Mouse (Mus musculus): ENCODE data around the gene Etnk2. TPM values are rescaled to one million over a fixed set of nuclear protein-coding genes. Genes with fewer than 3 reads are reported as not detected.

The Etnk2 gene
- polyA plus RNA-seq, 1 experiment from 2014 or later = 5.6 TPM

GRCm38 (mm10) chr1:133375696-133376346, 12.4 kb downstream of the Etnk2 start:
- Histone ChIP-seq H3K4me2 (replicated peaks) (no peak overlapping the region), H3K4me3 (no peak overlapping the region), H3K36me3 (no peaks in the 10 kb centered on the region), H3K4me1 (peaks cover 10% of the 10 kb centered on the region), H3K27me3 (no peaks in the 10 kb centered on the region), H3K9ac (no peak overlapping the region), H3K9me3 (replicated peaks) (no peaks in the 10 kb centered on the region), H3K27ac (no peak overlapping the region)
- WGBS = 65% methylated on average over 10 of the region's 10 CpGs
- peak; percentile 30; the same call in 1 of the 2 replicates for ATAC-seq (ENCODE audit: low FRiP score)

GRCm38 (mm10) chr1:133377547-133377946, 14.2 kb downstream of the Etnk2 start:
- no peaks in the 10 kb centered on the region for H3K9me3 ChIP-seq (replicated peaks)
- H3K4me3 ChIP-seq = no peak overlapping the region
- no peaks in the 10 kb centered on the region for H3K27me3 ChIP-seq
- no peak overlapping the region for H3K27ac ChIP-seq
- H3K4me1 ChIP-seq = peaks cover 15% of the 10 kb centered on the region
- WGBS = 89% methylated on average over 5 of the region's 5 CpGs
- H3K36me3 ChIP-seq = no peaks in the 10 kb centered on the region
- no peak for ATAC-seq (ENCODE audit: low FRiP score)
- H3K4me2 ChIP-seq (replicated peaks) = no peak overlapping the region
- no peak overlapping the region for H3K9ac ChIP-seq

- Histone ChIP-seq H3K36me3 (peaks cover 12% of the 10 kb centered on the region; the same call in 1 of the 2 replicates), H3K4me2 (replicated peaks) (no peak overlapping the region), H3K9ac (no peak overlapping the region), H3K27ac (no peak overlapping the region), H3K9me3 (replicated peaks) (no peaks in the 10 kb centered on the region), H3K4me3 (no peak overlapping the region), H3K4me1 (peaks cover 19% of the 10 kb centered on the region), H3K27me3 (no peaks in the 10 kb centered on the region)
- no peak for ATAC-seq (ENCODE audit: low FRiP score)
- 59% methylated on average over 10 of the region's 10 CpGs for WGBS
Observed at GRCm38 (mm10) chr1:133379254-133379985, 16.0 kb downstream of the Etnk2 start.

DNA sequence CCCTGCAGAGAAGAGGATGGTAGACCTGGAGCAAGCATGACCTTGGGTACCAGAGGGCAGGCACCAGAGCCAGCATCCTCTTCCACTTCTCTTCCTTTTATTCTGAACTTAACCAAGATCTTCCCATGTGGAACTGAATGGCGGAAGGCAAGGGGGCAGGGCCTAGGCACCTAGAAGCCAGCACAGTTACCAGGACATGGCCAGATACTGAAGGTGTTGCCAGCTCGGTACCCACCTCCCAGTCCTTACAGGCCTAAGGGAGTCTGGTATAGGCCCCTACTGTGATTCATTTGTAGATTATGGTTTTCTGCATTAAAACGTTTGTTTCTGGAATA, 16.6 kb downstream of the Etnk2 start:
- Histone ChIP-seq H3K27me3 (no peaks in the 10 kb centered on the region), H3K9ac (no peak overlapping the region), H3K27ac (no peak overlapping the region), H3K4me3 (no peak overlapping the region), H3K4me1 (peaks cover 19% of the 10 kb centered on the region), H3K36me3 (peaks cover 17% of the 10 kb centered on the region), H3K9me3 (replicated peaks) (no peaks in the 10 kb centered on the region), H3K4me2 (replicated peaks) (no peak overlapping the region)
- ATAC-seq (ENCODE audit: low FRiP score) = no peak
- 79% methylated on average over 3 of the region's 3 CpGs for WGBS

GRCm38 (mm10) chr1:133380347-133381065, 17.1 kb downstream of the Etnk2 start:
- Histone ChIP-seq H3K27ac (no peak overlapping the region), H3K9ac (no peak overlapping the region), H3K4me3 (no peak overlapping the region), H3K4me2 (replicated peaks) (no peak overlapping the region), H3K9me3 (replicated peaks) (no peaks in the 10 kb centered on the region), H3K4me1 (peaks cover 20% of the 10 kb centered on the region), H3K27me3 (no peaks in the 10 kb centered on the region), H3K36me3 (peaks cover 18% of the 10 kb centered on the region)
- 77% methylated on average over 14 of the region's 14 CpGs for WGBS
- ATAC-seq (ENCODE audit: low FRiP score) = no peak

DNA sequence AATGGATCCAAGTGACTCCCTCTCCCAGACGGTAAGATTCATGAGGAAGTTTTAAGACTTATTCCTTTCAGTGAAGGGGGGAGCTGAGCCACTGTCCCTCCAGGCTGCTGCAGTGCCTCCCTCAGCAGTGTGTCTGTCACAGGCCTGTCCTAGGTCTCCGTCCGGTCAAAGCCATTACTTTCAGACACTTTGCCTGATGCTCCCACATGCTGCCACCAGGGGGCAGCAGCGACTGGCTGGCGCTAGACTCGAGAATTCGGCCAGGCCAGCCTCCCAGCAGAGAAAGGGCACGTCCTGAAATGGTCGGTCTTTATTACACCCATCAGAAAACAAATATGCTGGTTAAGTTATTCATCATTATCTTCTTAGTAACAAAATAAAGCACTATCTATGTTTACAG, 18.6 kb downstream of the Etnk2 start:
- Histone ChIP-seq H3K4me3 (no peak overlapping the region), H3K9ac (no peak overlapping the region), H3K27ac (0 out of 2 replicates have a peak overlapping the region, but pooled peaks have one; percentile 76), H3K36me3 (peaks cover 32% of the 10 kb centered on the region), H3K9me3 (replicated peaks) (no peaks in the 10 kb centered on the region), H3K27me3 (no peaks in the 10 kb centered on the region), H3K4me1 (peaks cover 30% of the 10 kb centered on the region), H3K4me2 (replicated peaks) (no peak overlapping the region)
- ATAC-seq (ENCODE audit: low FRiP score) = peak; percentile 44
- 9% methylated on average over 9 of the region's 9 CpGs for WGBS

GRCm38 (mm10) chr1:133382552-133383155, 19.3 kb downstream of the Etnk2 start:
- Histone ChIP-seq H3K9me3 (replicated peaks) (no peaks in the 10 kb centered on the region), H3K27ac (peak overlapping the region; percentile 76), H3K4me3 (no peak overlapping the region), H3K36me3 (peaks cover 38% of the 10 kb centered on the region), H3K4me2 (replicated peaks) (no peak overlapping the region), H3K4me1 (peaks cover 30% of the 10 kb centered on the region), H3K27me3 (no peaks in the 10 kb centered on the region), H3K9ac (peak overlapping the region; percentile 42; the same call in 1 of the 2 replicates)
- whole genome bisulfite sequencing = 39% methylated on average over 12 of the region's 12 CpGs
- peak; percentile 22; the same call in 1 of the 2 replicates for ATAC-seq (ENCODE audit: low FRiP score)

GRCm38 (mm10) chr1:133383157-133383783, 19.9 kb downstream of the Etnk2 start:
- peak overlapping the region; percentile 76 for H3K27ac ChIP-seq

GRCm38 (mm10) chr1:133385506-133385905, 22.1 kb downstream of the Etnk2 start:
- Histone ChIP-seq H3K9ac (0 out of 2 replicates have a peak overlapping the region, but pooled peaks have one; percentile 42), H3K4me1 (peaks cover 27% of the 10 kb centered on the region), H3K27ac (peak overlapping the region; percentile 30; the same call in 1 of the 2 replicates), H3K4me3 (0 out of 2 replicates have a peak overlapping the region, but pooled peaks have one; percentile 1), H3K36me3 (peaks cover 63% of the 10 kb centered on the region), H3K4me2 (replicated peaks) (peak overlapping the region; percentile 19; the same call in 1 of the 2 replicates), H3K9me3 (replicated peaks) (no peaks in the 10 kb centered on the region), H3K27me3 (no peaks in the 10 kb centered on the region)
- no peak for ATAC-seq (ENCODE audit: low FRiP score)
- WGBS = 38% methylated on average over 9 of the region's 9 CpGs

More at GRCm38 (mm10) chr1:133383157-133383783, 19.9 kb downstream of the Etnk2 start:
- no peak overlapping the region for H3K9ac ChIP-seq
- no peak for ATAC-seq (ENCODE audit: low FRiP score)
- H3K27me3 ChIP-seq = no peaks in the 10 kb centered on the region
- H3K36me3 ChIP-seq = peaks cover 43% of the 10 kb centered on the region
- 91% methylated on average over 14 of the region's 14 CpGs for WGBS
- H3K4me1 ChIP-seq = peaks cover 34% of the 10 kb centered on the region
- no peak overlapping the region for H3K4me2 ChIP-seq (replicated peaks)
- H3K9me3 ChIP-seq (replicated peaks) = no peaks in the 10 kb centered on the region
- H3K4me3 ChIP-seq = no peak overlapping the region

DNA sequence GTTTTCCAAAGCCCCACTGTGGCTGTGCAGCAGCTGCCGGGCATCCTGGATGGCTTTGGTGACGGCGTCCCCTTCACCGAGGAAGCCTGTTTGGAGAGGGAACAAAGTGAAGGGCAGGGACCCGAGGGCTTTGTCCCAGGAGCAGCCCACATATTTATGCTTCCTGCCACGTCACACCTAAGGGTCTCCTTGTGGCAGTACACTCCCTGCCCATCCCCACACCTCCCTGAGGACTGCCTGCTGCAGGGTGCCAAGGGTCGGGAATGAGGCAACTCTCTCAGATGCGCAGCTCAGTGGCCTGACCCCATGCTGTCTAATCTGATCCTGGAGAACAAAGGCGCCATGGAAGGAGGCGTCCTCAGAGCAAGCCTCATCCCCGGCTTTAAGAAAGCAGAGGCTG, 22.8 kb downstream of the Etnk2 start:
- Histone ChIP-seq H3K4me2 (replicated peaks) (no peak overlapping the region), H3K9me3 (replicated peaks) (no peaks in the 10 kb centered on the region), H3K9ac (0 out of 2 replicates have a peak overlapping the region, but pooled peaks have one; percentile 42), H3K4me3 (no peak overlapping the region), H3K36me3 (peaks cover 67% of the 10 kb centered on the region), H3K27me3 (no peaks in the 10 kb centered on the region), H3K27ac (no peak overlapping the region), H3K4me1 (peaks cover 27% of the 10 kb centered on the region)
- 38% methylated on average over 11 of the region's 11 CpGs for WGBS
- ATAC-seq (ENCODE audit: low FRiP score) = no peak

DNA sequence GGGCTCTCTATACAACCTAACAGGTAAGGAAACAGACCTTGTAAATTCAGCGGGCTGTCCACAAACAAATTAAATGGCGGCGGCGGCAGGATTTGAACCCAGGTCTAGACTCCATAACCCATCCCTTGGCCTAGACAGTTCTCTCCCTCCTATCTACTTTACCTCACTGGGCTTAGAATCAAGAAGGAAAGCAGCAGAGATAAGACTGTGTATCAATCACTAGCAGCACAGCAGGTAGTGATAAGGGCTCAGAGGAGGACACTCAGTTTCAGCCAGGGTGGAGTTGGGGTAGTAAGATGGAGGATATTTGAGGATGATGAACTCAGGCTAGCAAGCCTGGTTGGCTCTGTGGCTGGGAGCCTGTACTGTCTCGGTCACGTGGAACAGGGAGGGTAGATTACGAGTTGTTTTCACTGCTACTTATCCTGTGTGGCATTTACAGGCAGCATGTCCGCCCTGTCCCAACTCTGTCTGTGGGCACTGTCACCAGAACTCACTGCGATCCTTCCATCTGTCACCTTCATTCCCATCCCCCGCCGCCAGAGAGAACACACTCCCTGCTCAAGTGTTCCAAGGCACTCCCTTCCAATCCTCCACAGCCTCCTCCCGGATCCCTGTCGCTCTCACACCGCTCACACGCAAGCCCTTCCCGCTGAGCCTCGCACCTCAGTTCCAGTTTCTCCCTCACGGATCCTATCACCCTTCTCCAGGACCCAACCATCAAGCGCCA, 24.3 kb downstream of the Etnk2 start:
- no peak overlapping the region for H3K9ac ChIP-seq
- WGBS = 71% methylated on average over 19 of the region's 19 CpGs
- peaks cover 20% of the 10 kb centered on the region for H3K4me1 ChIP-seq

More for the DNA sequence above, 24.3 kb downstream of the Etnk2 start:
- Histone ChIP-seq H3K27ac (no peak overlapping the region), H3K27me3 (no peaks in the 10 kb centered on the region), H3K36me3 (peaks cover 79% of the 10 kb centered on the region), H3K4me2 (replicated peaks) (no peak overlapping the region), H3K4me3 (no peak overlapping the region), H3K9me3 (replicated peaks) (no peaks in the 10 kb centered on the region)
- ATAC-seq (ENCODE audit: low FRiP score) = no peak
